Mouse (Mus musculus) limb, embryonic 13.5 days (tissue): ENCODE data around the gene Muc1. TPM values are rescaled to one million over a fixed set of nuclear protein-coding genes. Genes with fewer than 3 reads are reported as not detected.
"Not testable (repeated sequence)": the region's sequence is repeated elsewhere in the genome, so short reads cannot be mapped to it uniquely, and the experiment has no call there.

Experiments
- ATAC-seq: fragments of 200-750 bp; cut with Nextera tagmentation; 2 replicates; pipeline ENCODE4 v1.8.0; 2017; ENCODE audit warnings: low read depth, moderate number of reproducible peaks, moderate TSS enrichment; ENCODE audit not compliant: low FRiP score
- H3K27ac ChIP-seq: fragments of 300-500 bp; sonication (generic); 2 replicates; pipeline ENCODE4 v1.5.1; 2015; ENCODE audit warnings: inconsistent platforms, mild to moderate bottlenecking, moderate library complexity
- H3K27me3 ChIP-seq: fragments of 300-500 bp; sonication (generic); 2 replicates; pipeline ENCODE4 v1.6.1; 2015; ENCODE audit warnings: mild to moderate bottlenecking, inconsistent platforms
- H3K36me3 ChIP-seq: fragments of 300-500 bp; sonication (generic); 2 replicates; pipeline ENCODE4 v1.6.1; 2015; ENCODE audit warnings: inconsistent platforms, mild to moderate bottlenecking, moderate library complexity
- H3K4me1 ChIP-seq: fragments of 300-500 bp; sonication (generic); 2 replicates; pipeline ENCODE4 v1.6.1; 2015; ENCODE audit warnings: inconsistent platforms
- H3K4me2 ChIP-seq: fragments of 300-500 bp; sonication (generic); replicated peaks from 2 replicates; pipeline ENCODE4 v1.6.1; 2015; ENCODE audit warnings: inconsistent platforms, mild to moderate bottlenecking, moderate library complexity
- H3K4me3 ChIP-seq: fragments of 300-500 bp; sonication (generic); 2 replicates; pipeline ENCODE4 v1.5.1; 2015; ENCODE audit warnings: moderate library complexity, mild to moderate bottlenecking, inconsistent platforms
- H3K9ac ChIP-seq: fragments of 300-500 bp; sonication (generic); 2 replicates; pipeline ENCODE4 v1.6.1; 2015; ENCODE audit warnings: mild to moderate bottlenecking, inconsistent platforms
- H3K9me3 ChIP-seq: fragments of 300-500 bp; sonication (generic); 2 replicates; pipeline ENCODE4 v1.6.1; 2016; ENCODE audit warnings: inconsistent platforms
- WGBS: fragments of 180-500 bp; shearing (Covaris S2); methylation state at CpG from one replicate; pipeline ENCODE4 v1.1.7; 2015; 5-methylcytosine and 5-hydroxymethylcytosine counted together
- polyA plus RNA-seq: library from polyadenylated mRNA; unstranded; fragments of >200 nt; fragmentation: Nextera tagmentation; extraction: Ambion mirVana; gene quantifications from 2 replicates; pipeline ENCODE4 v1.2.1, GENCODE M21; 2015

Muc1 gene
- polyA plus RNA-seq, 1 experiment from 2014 or later = 0.64 TPM

DNA sequence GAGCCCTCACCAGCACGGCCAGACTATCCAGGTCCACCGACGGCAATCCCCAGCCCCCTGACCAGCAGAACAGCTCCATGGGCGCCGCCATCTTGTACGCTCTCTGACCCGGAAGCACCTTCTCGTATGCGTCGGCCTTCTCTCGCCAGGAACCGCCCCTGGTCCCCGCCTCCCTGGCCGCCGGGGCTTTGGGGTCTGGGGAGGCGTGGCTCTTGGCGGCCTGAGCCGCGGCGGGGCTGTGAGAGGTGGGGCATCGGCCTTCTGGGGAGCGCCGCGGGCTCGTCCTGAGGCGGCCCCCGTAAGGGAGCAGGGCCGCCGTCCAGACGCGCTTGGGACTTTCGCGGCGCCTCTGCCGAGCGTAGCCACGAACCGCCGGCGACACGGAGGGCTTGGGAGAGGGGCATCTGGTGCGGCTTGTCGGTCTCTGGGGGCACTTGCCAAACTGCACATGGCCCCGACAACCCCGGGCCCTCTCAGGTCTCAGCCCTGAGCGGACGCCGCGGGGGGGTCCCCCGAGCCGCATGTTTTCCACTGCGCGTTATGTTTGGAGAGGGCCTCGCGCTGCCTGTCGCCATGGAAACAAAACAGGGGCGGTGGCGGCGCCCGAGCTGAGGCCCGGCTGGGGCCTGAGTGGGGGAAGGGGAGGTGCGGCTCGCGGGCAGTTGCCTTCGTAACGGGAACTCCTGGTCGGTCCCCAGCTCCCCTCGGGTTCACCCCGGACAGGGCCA lies 14.9 kb upstream of the Muc1 start:
- Histone ChIP-seq H3K36me3 (peaks cover 41% of the 10 kb centered on the region), H3K4me3 (peak overlapping the region; percentile 84), H3K27ac (peak overlapping the region; percentile 98), H3K9ac (peak overlapping the region; percentile 86), H3K4me1 (peaks cover 34% of the 10 kb centered on the region), H3K27me3 (no peaks in the 10 kb centered on the region), H3K9me3 (no peaks in the 10 kb centered on the region), H3K4me2 (peak overlapping the region; percentile 83)
- ATAC-seq = peak; percentile 93
- WGBS = under 1% methylated on average over 69 of the region's 69 CpGs

DNA sequence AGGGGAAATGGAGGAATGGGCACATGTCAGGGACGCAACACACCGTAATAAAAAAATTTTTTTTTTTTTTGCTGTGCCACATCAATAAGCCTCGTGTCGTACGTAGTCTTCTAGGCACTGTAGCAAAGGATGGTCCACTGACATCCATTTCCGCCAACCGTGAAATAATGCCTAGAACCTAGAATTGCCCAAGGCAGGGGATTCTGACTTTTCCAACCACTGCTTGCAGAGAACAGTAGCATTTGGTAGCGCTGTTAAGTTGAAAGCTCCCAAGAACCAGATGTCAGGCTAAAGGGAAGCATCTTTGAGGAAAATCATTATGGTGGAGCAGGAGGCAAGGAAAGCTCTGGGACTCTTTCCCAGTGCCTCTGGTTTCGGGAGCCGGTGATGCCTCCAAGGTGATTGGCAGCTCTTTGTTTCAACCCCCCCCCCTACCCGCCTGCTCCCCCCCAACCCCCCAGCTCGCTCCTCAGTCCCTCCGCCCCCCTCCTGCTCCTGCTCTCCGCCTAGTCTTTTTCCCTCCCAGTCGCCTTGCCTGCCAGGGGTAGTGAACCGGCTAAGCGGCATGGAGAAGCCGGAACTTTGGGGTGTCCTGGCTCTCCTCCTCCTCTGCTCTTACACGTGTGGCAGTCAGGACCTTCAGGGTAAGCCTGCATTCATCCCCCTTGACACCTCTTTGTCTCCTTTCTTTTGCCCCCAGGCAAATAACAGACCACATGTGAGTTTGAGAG lies 14.0 kb upstream of the Muc1 start, which contains the start of gene Thbs3:
Gene Thbs3 (plus strand): TSS at position 500 of the 731 bp plus-strand sequence.
- ATAC-seq = no peak
- Histone ChIP-seq H3K4me3 (peak within 1 kb of the TSS; percentile 84), H3K4me2 (peak within 1 kb of the TSS; percentile 83), H3K9me3 (no peaks in the 10 kb centered on the region), H3K36me3 (peaks cover 41% of the 10 kb centered on the region), H3K4me1 (peaks cover 34% of the 10 kb centered on the region), H3K27ac (peak within 1 kb of the TSS; percentile 98), H3K9ac (peak within 1 kb of the TSS; percentile 86), H3K27me3 (no peaks in the 10 kb centered on the region)
- under 1% methylated on average over 19 of the region's 19 CpGs for WGBS

DNA sequence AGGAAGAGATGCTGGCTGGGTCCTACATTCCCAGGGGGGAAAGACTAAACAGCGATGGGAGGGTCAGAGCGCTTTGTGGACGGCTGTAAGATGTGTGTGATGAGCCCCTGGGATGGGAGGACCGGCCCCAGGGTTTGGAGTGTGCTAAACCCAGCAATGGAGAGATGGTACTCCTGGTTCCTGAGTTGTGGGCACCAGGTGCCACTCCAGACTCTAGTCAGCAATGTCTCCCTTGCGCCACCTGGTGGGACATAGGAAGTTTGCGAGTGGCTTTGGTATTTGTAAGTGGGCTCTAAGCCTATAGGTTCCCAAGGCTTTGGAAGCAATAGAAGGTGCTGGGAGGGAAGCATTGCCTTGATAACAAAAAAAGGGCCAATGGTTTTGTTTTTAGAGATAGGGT lies 13.0 kb upstream of the Muc1 start:
- WGBS = 0% methylated on average over 6 of the region's 6 CpGs
- Histone ChIP-seq H3K36me3 (peaks cover 38% of the 10 kb centered on the region), H3K27ac (peak overlapping the region; percentile 98), H3K27me3 (no peaks in the 10 kb centered on the region), H3K4me1 (peaks cover 34% of the 10 kb centered on the region), H3K4me2 (peak overlapping the region; percentile 83), H3K9me3 (no peaks in the 10 kb centered on the region), H3K4me3 (peak overlapping the region; percentile 84), H3K9ac (peak overlapping the region; percentile 86)
- ATAC-seq = no peak

DNA sequence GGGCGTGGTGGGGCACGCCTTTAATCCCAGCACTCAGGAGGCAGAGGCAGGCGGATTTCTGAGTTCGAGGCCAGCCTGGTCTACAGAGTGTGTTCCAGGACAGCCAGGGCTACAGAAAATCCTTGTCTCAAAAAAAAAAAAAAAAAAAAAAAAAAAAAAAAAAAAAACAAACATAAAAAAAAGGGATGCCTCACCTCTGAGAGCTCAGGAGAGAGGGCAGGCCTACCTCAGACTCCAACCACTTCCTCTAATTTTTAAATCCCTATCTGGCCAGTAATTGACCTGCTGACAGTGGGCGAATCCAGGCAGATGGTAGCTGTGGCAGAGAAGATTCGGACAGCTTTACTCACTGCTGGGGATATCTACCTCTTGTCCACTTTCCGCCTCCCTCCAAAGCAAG lies 12.4 kb upstream of the Muc1 start:
- H3K27ac ChIP-seq, H3K4me3 ChIP-seq, H3K9me3 ChIP-seq, ATAC-seq, H3K27me3 ChIP-seq: not testable (repeated sequence)
- peak overlapping the region; percentile 83 for H3K4me2 ChIP-seq
- 0 out of 2 replicates have a peak overlapping the region, but pooled peaks have one; percentile 35 for H3K9ac ChIP-seq
- 69% methylated on average over 7 of the region's 7 CpGs for WGBS
- H3K36me3 ChIP-seq = peaks cover 41% of the 10 kb centered on the region
- peaks cover 34% of the 10 kb centered on the region for H3K4me1 ChIP-seq

DNA sequence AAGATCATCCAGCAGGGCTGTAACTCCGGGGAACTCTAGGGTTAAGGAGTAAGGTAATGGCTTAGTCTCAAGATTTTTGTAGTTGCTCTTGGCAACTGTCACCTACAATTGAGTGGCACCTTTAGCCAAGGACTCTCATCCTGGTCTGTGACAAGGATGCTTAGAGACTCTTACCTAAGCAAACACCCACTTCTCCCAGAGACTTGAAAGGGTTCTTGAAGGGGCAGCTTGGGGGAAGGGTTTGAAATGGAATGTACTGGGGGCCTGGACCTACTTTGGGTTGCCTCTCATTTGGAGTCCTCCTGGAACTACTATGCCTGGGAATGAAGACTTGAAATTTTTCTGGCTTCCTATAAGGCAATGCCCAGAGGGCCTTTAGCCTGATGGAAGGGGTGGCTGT lies 10.6 kb upstream of the Muc1 start:
- Histone ChIP-seq H3K9ac (peak overlapping the region; percentile 39), H3K9me3 (no peaks in the 10 kb centered on the region), H3K36me3 (peaks cover 48% of the 10 kb centered on the region), H3K4me1 (peaks cover 19% of the 10 kb centered on the region), H3K27ac (no peak overlapping the region), H3K27me3 (no peaks in the 10 kb centered on the region), H3K4me3 (no peak overlapping the region), H3K4me2 (no peak overlapping the region)
- WGBS = 97% methylated on average over 1 of the region's 1 CpGs
- no peak for ATAC-seq

DNA sequence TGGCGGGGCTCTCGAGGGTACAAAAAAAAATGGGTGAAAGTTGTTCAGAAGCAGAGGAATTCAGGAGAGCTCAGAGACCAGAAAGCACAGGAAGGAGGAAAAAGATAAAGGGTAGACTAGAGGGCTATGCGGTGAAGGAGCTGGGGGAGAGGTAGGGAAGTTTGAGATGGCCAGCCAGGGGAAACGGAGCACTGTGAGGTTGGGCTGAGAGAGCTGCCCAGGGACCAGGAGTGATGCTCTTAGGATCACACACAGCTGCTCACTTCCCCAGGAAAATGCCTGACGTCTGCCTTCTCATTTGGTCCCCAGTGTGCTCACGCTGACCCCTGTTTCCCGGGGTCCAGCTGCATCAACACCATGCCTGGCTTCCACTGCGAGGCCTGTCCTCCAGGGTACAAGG lies 9.3 kb upstream of the Muc1 start:
- 44% methylated on average over 8 of the region's 8 CpGs for WGBS
- H3K4me3 ChIP-seq = no peak overlapping the region
- H3K27me3 ChIP-seq = no peaks in the 10 kb centered on the region
- H3K4me2 ChIP-seq = no peak overlapping the region
- peaks cover 17% of the 10 kb centered on the region for H3K4me1 ChIP-seq
- H3K9ac ChIP-seq = 0 out of 2 replicates have a peak overlapping the region, but pooled peaks have one; percentile 8
- H3K36me3 ChIP-seq = peaks cover 60% of the 10 kb centered on the region
- no peak for ATAC-seq
- no peak overlapping the region for H3K27ac ChIP-seq
- H3K9me3 ChIP-seq = no peaks in the 10 kb centered on the region

DNA sequence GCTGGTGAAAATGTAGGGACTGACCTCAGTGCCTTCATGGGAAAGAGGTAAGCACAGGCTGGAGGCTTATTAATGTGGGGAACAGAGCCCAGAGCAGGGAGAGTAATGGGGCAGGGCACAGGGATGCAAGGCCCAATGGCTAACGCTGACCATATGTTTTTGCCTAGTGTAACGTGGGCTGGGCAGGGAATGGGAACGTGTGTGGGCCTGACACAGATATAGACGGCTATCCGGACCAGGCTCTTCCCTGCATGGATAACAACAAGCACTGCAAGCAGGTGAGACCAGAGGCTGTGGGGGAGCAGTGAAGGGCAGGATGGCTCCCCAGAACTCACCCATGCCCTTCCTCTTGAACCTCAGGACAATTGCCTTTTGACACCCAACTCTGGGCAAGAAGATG lies 7.7 kb upstream of the Muc1 start:
- Histone ChIP-seq H3K27me3 (no peaks in the 10 kb centered on the region), H3K4me1 (peaks cover 15% of the 10 kb centered on the region), H3K9me3 (no peaks in the 10 kb centered on the region), H3K4me3 (no peak overlapping the region), H3K36me3 (peaks cover 72% of the 10 kb centered on the region), H3K4me2 (no peak overlapping the region), H3K27ac (no peak overlapping the region), H3K9ac (no peak overlapping the region)
- WGBS = 30% methylated on average over 5 of the region's 5 CpGs
- ATAC-seq = no peak

DNA sequence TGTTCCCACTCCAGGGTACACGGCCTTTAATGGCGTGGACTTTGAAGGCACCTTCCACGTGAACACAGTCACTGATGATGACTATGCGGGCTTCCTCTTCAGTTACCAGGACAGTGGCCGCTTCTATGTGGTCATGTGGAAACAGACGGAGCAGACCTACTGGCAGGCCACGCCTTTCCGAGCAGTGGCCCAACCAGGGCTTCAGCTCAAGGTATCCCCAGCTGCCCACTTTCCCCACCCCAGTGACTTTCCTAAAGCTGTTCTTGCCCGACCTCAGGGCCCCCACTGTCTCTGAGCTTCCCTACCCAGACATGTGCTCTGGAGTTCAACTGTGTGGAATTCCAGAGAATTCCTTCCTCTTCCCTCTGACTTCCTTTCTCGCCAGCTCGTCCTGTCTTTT lies 4.1 kb upstream of the Muc1 start:
- H3K9me3 ChIP-seq = no peaks in the 10 kb centered on the region
- ATAC-seq = no peak
- no peak overlapping the region for H3K27ac ChIP-seq
- H3K36me3 ChIP-seq = peaks cover 48% of the 10 kb centered on the region
- no peak overlapping the region for H3K9ac ChIP-seq
- peaks cover 8% of the 10 kb centered on the region for H3K27me3 ChIP-seq
- H3K4me2 ChIP-seq = no peak overlapping the region
- 81% methylated on average over 11 of the region's 11 CpGs for WGBS
- H3K4me3 ChIP-seq = no peak overlapping the region
- peaks cover 41% of the 10 kb centered on the region for H3K4me1 ChIP-seq

DNA sequence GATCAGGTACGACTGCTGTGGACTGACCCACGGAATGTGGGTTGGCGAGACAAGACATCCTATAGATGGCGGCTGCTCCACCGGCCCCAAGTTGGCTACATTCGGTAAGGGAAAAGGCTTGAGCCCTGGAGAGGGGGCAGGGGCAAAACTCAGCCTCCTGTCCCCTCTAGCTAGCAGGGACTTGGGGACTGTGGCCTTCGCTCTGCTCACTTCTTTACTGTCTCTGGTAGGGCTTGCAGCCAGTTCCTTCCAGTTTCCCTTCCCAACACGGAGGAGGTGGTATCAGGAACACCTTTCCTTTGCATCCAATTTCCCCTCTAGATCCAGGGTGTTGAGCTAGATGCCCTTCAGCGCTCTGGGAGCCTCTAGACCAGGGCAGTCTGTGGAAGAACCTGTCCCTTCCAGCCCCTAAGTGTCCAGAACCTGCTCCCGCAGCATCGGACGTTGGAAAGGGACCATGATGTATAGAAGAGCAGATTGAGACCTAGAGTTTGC lies 3.5 kb upstream of the Muc1 start:
- Histone ChIP-seq H3K9me3 (no peaks in the 10 kb centered on the region), H3K27ac (no peak overlapping the region), H3K4me2 (peak overlapping the region; percentile 85), H3K9ac (peak overlapping the region; percentile 64; the same call in 1 of the 2 replicates), H3K27me3 (peaks cover 13% of the 10 kb centered on the region), H3K4me1 (peaks cover 41% of the 10 kb centered on the region), H3K36me3 (peaks cover 44% of the 10 kb centered on the region), H3K4me3 (no peak overlapping the region)
- WGBS = 61% methylated on average over 12 of the region's 12 CpGs
- no peak for ATAC-seq

DNA sequence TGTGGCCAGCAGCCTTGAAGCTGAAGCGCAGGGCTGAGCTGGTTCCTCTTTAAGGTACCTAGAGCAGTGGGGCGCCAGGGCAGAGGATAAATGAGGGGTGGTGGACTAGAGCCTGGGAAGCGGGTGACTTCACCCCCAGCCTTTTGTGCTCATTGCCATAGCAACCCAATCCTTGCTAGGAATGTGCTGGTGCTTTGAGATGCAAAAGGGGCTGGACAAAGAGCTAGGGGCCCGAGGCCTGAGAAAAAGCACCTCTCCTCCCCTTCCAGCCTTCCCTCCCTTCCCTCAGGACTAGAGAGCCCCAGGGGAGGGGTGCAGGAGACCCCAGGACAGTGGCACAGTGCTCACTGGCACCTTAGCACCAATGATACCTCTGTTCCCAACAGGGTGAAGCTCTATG lies 2.9 kb upstream of the Muc1 start:
- Histone ChIP-seq H3K27ac (no peak overlapping the region), H3K4me1 (peaks cover 41% of the 10 kb centered on the region), H3K9ac (peak overlapping the region; percentile 64), H3K9me3 (no peaks in the 10 kb centered on the region), H3K4me2 (peak overlapping the region; percentile 85), H3K4me3 (peak overlapping the region; percentile 46), H3K27me3 (peaks cover 16% of the 10 kb centered on the region), H3K36me3 (peaks cover 42% of the 10 kb centered on the region)
- ATAC-seq = no peak
- 53% methylated on average over 4 of the region's 4 CpGs for WGBS

DNA sequence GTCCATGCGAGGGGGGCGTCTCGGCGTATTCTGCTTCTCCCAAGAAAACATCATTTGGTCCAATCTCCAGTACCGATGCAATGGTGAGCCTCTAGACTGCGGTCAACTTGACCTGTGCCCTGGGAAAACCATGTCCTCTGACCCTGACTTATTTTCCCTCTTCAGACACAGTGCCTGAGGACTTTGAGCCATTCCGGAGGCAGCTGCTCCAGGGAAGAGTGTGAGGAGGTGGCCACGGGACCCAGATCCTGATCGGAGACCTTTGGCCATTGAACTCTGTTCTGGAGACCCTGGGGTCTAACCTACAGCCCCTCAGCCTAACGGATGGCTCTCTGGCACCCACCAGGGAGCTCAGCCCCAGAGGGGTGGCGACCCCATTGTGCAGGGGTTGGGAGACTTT lies 2.5 kb upstream of the Muc1 start:
- peak overlapping the region; percentile 46 for H3K4me3 ChIP-seq
- H3K36me3 ChIP-seq = peaks cover 37% of the 10 kb centered on the region
- H3K9me3 ChIP-seq = no peaks in the 10 kb centered on the region
- no peak overlapping the region for H3K27ac ChIP-seq
- no peak for ATAC-seq
- H3K4me1 ChIP-seq = peaks cover 41% of the 10 kb centered on the region
- H3K9ac ChIP-seq = peak overlapping the region; percentile 64
- 26% methylated on average over 11 of the region's 11 CpGs for WGBS
- peak overlapping the region; percentile 85 for H3K4me2 ChIP-seq
- peaks cover 20% of the 10 kb centered on the region for H3K27me3 ChIP-seq

DNA sequence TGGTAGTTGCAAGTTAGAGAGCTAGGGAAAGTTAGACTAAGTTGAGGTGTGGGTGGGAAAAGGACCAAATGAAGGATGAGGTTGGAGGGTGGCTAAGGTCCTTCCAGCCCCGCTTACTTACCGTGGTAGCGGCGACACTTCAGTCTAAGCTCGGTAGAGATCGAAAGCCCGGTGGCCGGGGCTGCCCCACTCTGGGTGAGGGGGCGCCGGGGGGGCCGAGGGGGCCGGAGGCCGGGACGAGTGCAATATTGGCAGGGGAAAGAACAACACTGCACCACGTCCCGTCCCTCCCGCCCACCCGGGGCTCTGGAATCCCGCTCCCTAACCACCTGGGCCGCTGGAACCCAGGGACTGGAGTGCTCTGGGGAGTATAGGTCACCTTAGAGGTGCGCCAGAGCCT lies 2.0 kb upstream of the Muc1 start, which contains the start of gene Mtx1:
Gene Mtx1 (minus strand): TSS at position 189 of the 400 bp plus-strand sequence.
- Histone ChIP-seq H3K9me3 (no peaks in the 10 kb centered on the region), H3K36me3 (peaks cover 32% of the 10 kb centered on the region), H3K4me2 (peak within 1 kb of the TSS; percentile 85), H3K9ac (peak within 1 kb of the TSS; percentile 64), H3K27ac (peak within 1 kb of the TSS; percentile 88), H3K4me1 (peaks cover 41% of the 10 kb centered on the region), H3K27me3 (peaks cover 23% of the 10 kb centered on the region), H3K4me3 (peak within 1 kb of the TSS; percentile 46)
- no peak; the same call in 1 of the 2 replicates for ATAC-seq
- WGBS = 3% methylated on average over 21 of the region's 21 CpGs
